In the genomic region with DNA sequence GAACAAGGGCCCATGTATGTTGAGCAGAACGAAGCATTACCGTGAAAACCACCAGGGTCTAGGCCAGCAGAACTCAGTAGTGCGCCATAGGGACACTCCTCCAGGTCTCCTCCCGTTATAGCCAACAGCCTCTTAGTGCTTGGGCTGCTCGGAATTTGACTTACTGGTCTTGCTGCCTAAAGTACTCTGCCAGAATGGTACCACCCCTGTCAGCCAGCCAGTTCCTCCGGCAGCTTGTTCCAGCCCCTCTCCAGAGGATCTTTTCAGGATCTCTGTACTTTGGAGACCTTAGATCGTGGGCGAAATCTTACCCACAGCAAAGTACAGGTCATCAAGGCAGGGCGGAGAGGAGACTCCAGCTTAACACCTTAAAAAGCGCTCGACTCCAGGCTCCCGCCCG, we compare ENCODE assay signal across 20 mouse cellular contexts. TPM values are rescaled to one million over a fixed set of nuclear protein-coding genes. Genes with fewer than 3 reads are reported as not detected.
DNase-seq lines count a peak whose midpoint lies in the region; ATAC-seq and TF ChIP-seq lines count a peak whose summit lies in the region.
"Had no signal": no experiment of that assay in that cellular context is flagged by ENCODE, and none has a peak within 500 bp of the region (broad histone marks: within the 10 kb centered on the region; RNA-seq: fewer than 3 reads in every experiment).

No protein-coding gene starts in this region.

- TF ChIP-seq CTCF in E14TG2a.4 (conservative IDR thresholded peaks at IDR 0.05; ENCODE audit: low read length), result no peak

- WGBS in forebrain, embryonic 10.5 days, result 76% methylated on average over 13 of the region's 13 CpGs
- 63% methylated on average over 13 of the region's 13 CpGs for WGBS in forebrain, embryonic 14.5 days
- WGBS in kidney, embryonic 16.5 days, result 48% methylated on average over 13 of the region's 13 CpGs
- 53% methylated on average over 13 of the region's 13 CpGs for WGBS in embryonic facial prominence, embryonic 15.5 days

- H3K9me3 ChIP-seq in forebrain, embryonic 10.5 days, result no peaks in the 10 kb centered on the region
- H3K9me3 ChIP-seq in forebrain, embryonic 14.5 days (replicated peaks; ENCODE audit: control insufficient read depth, low read length), result no peaks in the 10 kb centered on the region
- H3K9me3 ChIP-seq in kidney, embryonic 16.5 days (ENCODE audit: low read length), result no peaks in the 10 kb centered on the region
- no peaks in the 10 kb centered on the region for H3K9me3 ChIP-seq in E14TG2a.4 (ENCODE audit: low read length)
- H3K9me3 ChIP-seq in embryonic facial prominence, embryonic 15.5 days (replicated peaks), result no peaks in the 10 kb centered on the region
- H3K9me3 ChIP-seq: embryonic facial prominence, embryonic 12.5 days; forebrain, embryonic 15.5 days; limb, embryonic 15.5 days; liver, embryonic 15.5 days; lung, embryonic 15.5 days had no signal

- H3K4me2 ChIP-seq in forebrain, embryonic 14.5 days (ENCODE audit: low read length), result no peak overlapping the region
- H3K4me2 ChIP-seq in kidney, embryonic 16.5 days (replicated peaks; ENCODE audit: low read depth, low read length), result no peak overlapping the region
- H3K4me2 ChIP-seq in embryonic facial prominence, embryonic 15.5 days (replicated peaks), result no peak overlapping the region
- H3K4me2 ChIP-seq: embryonic facial prominence, embryonic 12.5 days; forebrain, embryonic 15.5 days; limb, embryonic 15.5 days; liver, embryonic 15.5 days; lung, embryonic 15.5 days had no signal

- no peak overlapping the region; the same call in 1 of the 2 replicates for H3K9ac ChIP-seq in forebrain, embryonic 14.5 days (ENCODE audit: low read length)
- no peak overlapping the region for H3K9ac ChIP-seq in kidney, embryonic 16.5 days (replicated peaks; ENCODE audit: low read length)
- H3K9ac ChIP-seq in embryonic facial prominence, embryonic 15.5 days, result no peak overlapping the region
- H3K9ac ChIP-seq: forebrain, embryonic 15.5 days; limb, embryonic 15.5 days; liver, embryonic 15.5 days; lung, embryonic 15.5 days had no signal

- no peaks in the 10 kb centered on the region for H3K36me3 ChIP-seq in forebrain, embryonic 10.5 days (replicated peaks)
- no peaks in the 10 kb centered on the region for H3K36me3 ChIP-seq in forebrain, embryonic 14.5 days (ENCODE audit: control insufficient read depth, insufficient read depth, low read length)
- H3K36me3 ChIP-seq in kidney, embryonic 16.5 days (ENCODE audit: insufficient read depth, low read length), result no peaks in the 10 kb centered on the region
- no peaks in the 10 kb centered on the region for H3K36me3 ChIP-seq in E14TG2a.4 (ENCODE audit: insufficient read depth, low read length)
- no peaks in the 10 kb centered on the region for H3K36me3 ChIP-seq in embryonic facial prominence, embryonic 15.5 days
- H3K36me3 ChIP-seq: embryonic facial prominence, embryonic 12.5 days; forebrain, embryonic 15.5 days; limb, embryonic 15.5 days; liver, embryonic 15.5 days; lung, embryonic 15.5 days had no signal

- ATAC-seq in forebrain, embryonic 14.5 days, result no peak
- no peak for ATAC-seq in kidney, embryonic 16.5 days (ENCODE audit: low FRiP score, low TSS enrichment)
- ATAC-seq in embryonic facial prominence, embryonic 15.5 days (ENCODE audit: insufficient number of reproducible peaks, low FRiP score, low TSS enrichment, low read depth), result no peak
- ATAC-seq: forebrain, embryonic 15.5 days had no signal

- H3K27me3 ChIP-seq in forebrain, embryonic 10.5 days (ENCODE audit: poor library complexity, severe bottlenecking), result no peaks in the 10 kb centered on the region
- no peaks in the 10 kb centered on the region for H3K27me3 ChIP-seq in forebrain, embryonic 14.5 days (replicated peaks; ENCODE audit: control insufficient read depth, insufficient read depth, low read length)
- H3K27me3 ChIP-seq in kidney, embryonic 16.5 days (ENCODE audit: insufficient read depth, low read length), result no peaks in the 10 kb centered on the region
- H3K27me3 ChIP-seq in E14TG2a.4 (ENCODE audit: insufficient read depth, low read length), result no peaks in the 10 kb centered on the region
- H3K27me3 ChIP-seq in embryonic facial prominence, embryonic 15.5 days, result no peaks in the 10 kb centered on the region
- H3K27me3 ChIP-seq: embryonic facial prominence, embryonic 12.5 days; forebrain, embryonic 15.5 days; limb, embryonic 15.5 days; lung, embryonic 15.5 days had no signal

- peak overlapping the region; percentile 81 for H3K27ac ChIP-seq in forebrain, embryonic 10.5 days
- no peak overlapping the region for H3K27ac ChIP-seq in forebrain, embryonic 14.5 days (ENCODE audit: low read depth, low read length)
- peak overlapping the region; percentile 31; the same call in 1 of the 2 replicates for H3K27ac ChIP-seq in kidney, embryonic 16.5 days (ENCODE audit: low read length)
- 0 out of 2 replicates have a peak overlapping the region, but pooled peaks have one; percentile 7 for H3K27ac ChIP-seq in embryonic facial prominence, embryonic 15.5 days (replicated peaks)
- H3K27ac ChIP-seq: embryonic facial prominence, embryonic 12.5 days; forebrain, embryonic 15.5 days; limb, embryonic 15.5 days; liver, embryonic 15.5 days; lung, embryonic 15.5 days had no signal

- H3K4me3 ChIP-seq in forebrain, embryonic 10.5 days, result no peak overlapping the region
- no peak overlapping the region for H3K4me3 ChIP-seq in forebrain, embryonic 14.5 days (ENCODE audit: low read depth, low read length)
- no peak overlapping the region for H3K4me3 ChIP-seq in kidney, embryonic 16.5 days (ENCODE audit: low read length)
- H3K4me3 ChIP-seq in E14TG2a.4 (replicated peaks; ENCODE audit: low read length), result peak overlapping the region; percentile 43; the same call in 1 of the 2 replicates
- H3K4me3 ChIP-seq in embryonic facial prominence, embryonic 15.5 days (replicated peaks), result no peak overlapping the region
- H3K4me3 ChIP-seq: embryonic facial prominence, embryonic 12.5 days; forebrain, embryonic 15.5 days; limb, embryonic 15.5 days; liver, embryonic 15.5 days; lung, embryonic 15.5 days had no signal

- no peak for DNase-seq in forebrain, embryonic 10.5 days (ENCODE audit: extremely low spot score, low spot score)
- no peak for DNase-seq in forebrain, embryonic 14.5 days (ENCODE audit: low spot score)
- no peak for DNase-seq in kidney, postnatal 10 days
- no peak for DNase-seq in lung, postnatal 4 days
- DNase-seq in ovary, postnatal 36 days (ENCODE audit: low spot score), result no peak
- DNase-seq: adrenal gland, postnatal 36 days; cerebellum, adult 9-10 months; gastrocnemius, postnatal 36 days; kidney, adult 2 months; kidney, postnatal 36 days; layer of hippocampus, postnatal 36 days; lung, postnatal 36 days had no signal

- H3K4me1 ChIP-seq in forebrain, embryonic 10.5 days, result peaks cover 88% of the 10 kb centered on the region
- peaks cover 26% of the 10 kb centered on the region for H3K4me1 ChIP-seq in forebrain, embryonic 14.5 days (ENCODE audit: control insufficient read depth, insufficient read depth, low read length)
- H3K4me1 ChIP-seq in kidney, embryonic 16.5 days (ENCODE audit: insufficient read depth, low read length), result peaks cover 46% of the 10 kb centered on the region
- H3K4me1 ChIP-seq in E14TG2a.4 (replicated peaks; ENCODE audit: low read depth, low read length), result peaks cover 84% of the 10 kb centered on the region
- H3K4me1 ChIP-seq in embryonic facial prominence, embryonic 15.5 days, result peaks cover 62% of the 10 kb centered on the region
- H3K4me1 ChIP-seq: liver, embryonic 15.5 days had no signal

RNA-seq across cellular contexts. Expression of gene Zfp423, which starts 25.2 kb away (rescaled TPM):
- 24.7 and 25.2 TPM in 2 replicates for polyA plus RNA-seq in forebrain, embryonic 10.5 days (2016; fragmentation: Nextera tagmentation; extraction: Ambion mirVana)
- 26.4 and 27.9 TPM in 2 replicates for polyA plus RNA-seq in forebrain, embryonic 14.5 days (2014; fragmentation: Nextera tagmentation; extraction: Ambion mirVana)
- 9.1 and 11.4 TPM in 2 replicates for polyA plus RNA-seq in kidney, embryonic 16.5 days (2015; fragmentation: Nextera tagmentation; extraction: Ambion mirVana)
- 20.5 and 21.0 TPM in 2 replicates for polyA plus RNA-seq in embryonic facial prominence, embryonic 15.5 days (2015; fragmentation: Nextera tagmentation; extraction: Ambion mirVana)
